Mouse (Mus musculus) C2C12 (cell line): ENCODE results near the gene Hopx.

Experiments used
- CEBPB ChIP-seq: IDR thresholded peaks from one replicate; pipeline ENCODE4 v1.6.1; 2011; ENCODE audit warnings: low read depth, mild to moderate bottlenecking, control low read depth, moderate library complexity
- CTCF ChIP-seq: IDR thresholded peaks from one replicate; pipeline ENCODE4 v1.5.1; 2011; ENCODE audit not compliant: control insufficient read depth, insufficient read depth, insufficient read length
- FOSL1 ChIP-seq: IDR thresholded peaks from one replicate; pipeline ENCODE4 v1.8.0; 2011; ENCODE audit warnings: mild to moderate bottlenecking, low read length; ENCODE audit not compliant: poor library complexity, insufficient read depth, severe bottlenecking
- MAX ChIP-seq: IDR thresholded peaks from one replicate; pipeline ENCODE4 v1.6.1; 2011; ENCODE audit warnings: mild to moderate bottlenecking, control low read depth
- MYOD1 ChIP-seq: IDR thresholded peaks from one replicate; pipeline ENCODE4 v1.6.1; 2011; ENCODE audit warnings: low read depth; ENCODE audit not compliant: control insufficient read depth, insufficient read length
- MYOG ChIP-seq: IDR thresholded peaks from one replicate; pipeline ENCODE4 v1.6.1; 2011; ENCODE audit not compliant: control insufficient read depth, insufficient read length; ENCODE audit errors: extremely low read depth
- USF1 ChIP-seq: IDR thresholded peaks from one replicate; pipeline ENCODE4 v1.6.1; 2011; ENCODE audit warnings: low read depth, mild to moderate bottlenecking, control low read depth, moderate library complexity

- no peak for TF ChIP-seq CTCF
- TF ChIP-seq MYOG: no peak
- TF ChIP-seq USF1: no peak
- no peak for TF ChIP-seq MAX
- TF ChIP-seq CEBPB: no peak
- no peak for TF ChIP-seq MYOD1
- TF ChIP-seq FOSL1: no peak
Measured at GRCm38 (mm10) chr5:77140108-77140507, 25.2 kb upstream of the Hopx start.
